Mouse (Mus musculus): Measurements from ENCODE around the gene Itsn1.

The Itsn1 gene

GRCm38 (mm10) chr16:91768586-91768985, 39.5 kb downstream of the Itsn1 start:
- no peak for DNase-seq (ENCODE audit: low spot score in 2 of 2)

GRCm38 (mm10) chr16:91769911-91770310, 40.8 kb downstream of the Itsn1 start:
- DNase-seq (ENCODE audit: low spot score in 2 of 2), result no peak

GRCm38 (mm10) chr16:91770662-91771061, 41.6 kb downstream of the Itsn1 start:
- DNase-seq (ENCODE audit: low spot score in 2 of 2), result no peak

- no peak for DNase-seq (ENCODE audit: low spot score in 2 of 2)
Measured at GRCm38 (mm10) chr16:91771334-91771733, 42.3 kb downstream of the Itsn1 start.

- DNase-seq (ENCODE audit: low spot score in 2 of 2), result no peak
Measured at GRCm38 (mm10) chr16:91772586-91772985, 43.5 kb downstream of the Itsn1 start.

GRCm38 (mm10) chr16:91779576-91779975, 50.5 kb downstream of the Itsn1 start:
- no peak for DNase-seq (ENCODE audit: low spot score in 2 of 2)

GRCm38 (mm10) chr16:91780151-91780550, 51.1 kb downstream of the Itsn1 start:
- no peak for DNase-seq (ENCODE audit: low spot score in 2 of 2)

GRCm38 (mm10) chr16:91780826-91781225, 51.7 kb downstream of the Itsn1 start:
- DNase-seq (ENCODE audit: low spot score in 2 of 2), result no peak

- DNase-seq (ENCODE audit: low spot score in 2 of 2), result no peak
Measured at GRCm38 (mm10) chr16:91783191-91783590, 54.1 kb downstream of the Itsn1 start.

GRCm38 (mm10) chr16:91784298-91784697, 55.2 kb downstream of the Itsn1 start:
- no peak for DNase-seq (ENCODE audit: low spot score in 2 of 2)

GRCm38 (mm10) chr16:91786425-91786824, 57.3 kb downstream of the Itsn1 start:
- no peak for DNase-seq (ENCODE audit: low spot score in 2 of 2)

GRCm38 (mm10) chr16:91789728-91790127, 60.6 kb downstream of the Itsn1 start:
- DNase-seq (ENCODE audit: low spot score in 2 of 2), result no peak

GRCm38 (mm10) chr16:91792477-91793196, 63.6 kb downstream of the Itsn1 start:
- no peak for DNase-seq (ENCODE audit: low spot score in 2 of 2)

- no peak for DNase-seq (ENCODE audit: low spot score in 2 of 2)
Measured at GRCm38 (mm10) chr16:91793507-91794278, 64.6 kb downstream of the Itsn1 start.

- no peak for DNase-seq (ENCODE audit: low spot score in 2 of 2)
Measured at GRCm38 (mm10) chr16:91794306-91794705, 65.2 kb downstream of the Itsn1 start.

GRCm38 (mm10) chr16:91795044-91795443, 66.0 kb downstream of the Itsn1 start:
- DNase-seq (ENCODE audit: low spot score in 2 of 2), result no peak

- DNase-seq (ENCODE audit: low spot score in 2 of 2), result no peak
Measured at GRCm38 (mm10) chr16:91795606-91796005, 66.5 kb downstream of the Itsn1 start.

- no peak for DNase-seq (ENCODE audit: low spot score in 2 of 2)
Measured at GRCm38 (mm10) chr16:91801426-91801825, 72.3 kb downstream of the Itsn1 start.

- DNase-seq (ENCODE audit: low spot score in 2 of 2), result no peak
Measured at GRCm38 (mm10) chr16:91802461-91803062, 73.5 kb downstream of the Itsn1 start.

- DNase-seq (ENCODE audit: low spot score in 2 of 2), result no peak
Measured at GRCm38 (mm10) chr16:91804418-91804817, 75.3 kb downstream of the Itsn1 start.

- DNase-seq (ENCODE audit: low spot score in 2 of 2), result no peak
Measured at GRCm38 (mm10) chr16:91804831-91805230, 75.8 kb downstream of the Itsn1 start.

GRCm38 (mm10) chr16:91810235-91810634, 81.2 kb downstream of the Itsn1 start:
- no peak for DNase-seq (ENCODE audit: low spot score in 2 of 2)

GRCm38 (mm10) chr16:91811339-91811738, 82.3 kb downstream of the Itsn1 start:
- no peak for DNase-seq (ENCODE audit: low spot score in 2 of 2)

All from urinary bladder, adult 18-20 months (tissue).